Mouse (Mus musculus): Measurements from ENCODE around the gene Zfp106.
A peak's percentile ranks its signal among the peaks of the same experiment; 100 is the strongest.

Gene Zfp106

DNA sequence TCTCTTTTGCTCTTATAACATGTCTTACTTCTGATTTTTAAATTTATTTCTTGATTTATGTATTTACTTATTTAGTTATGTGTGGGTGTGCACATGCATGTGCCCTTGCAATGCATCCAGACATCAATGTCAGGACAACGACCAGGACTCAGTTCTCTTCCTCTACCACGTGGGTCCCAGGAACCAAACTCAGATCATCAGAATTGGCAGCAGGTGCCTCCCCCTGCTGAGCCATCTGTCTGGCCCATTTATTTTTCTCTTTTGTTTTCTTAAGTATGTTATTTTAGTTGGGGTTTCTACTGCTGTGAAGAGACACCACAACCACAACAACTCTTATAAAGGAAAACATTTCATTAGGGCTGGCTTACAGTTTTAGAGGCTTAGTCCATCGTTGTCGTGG is 92.8 kb downstream of the Zfp106 start:
- no peak for DNase-seq (ENCODE audit: low spot score)

DNA sequence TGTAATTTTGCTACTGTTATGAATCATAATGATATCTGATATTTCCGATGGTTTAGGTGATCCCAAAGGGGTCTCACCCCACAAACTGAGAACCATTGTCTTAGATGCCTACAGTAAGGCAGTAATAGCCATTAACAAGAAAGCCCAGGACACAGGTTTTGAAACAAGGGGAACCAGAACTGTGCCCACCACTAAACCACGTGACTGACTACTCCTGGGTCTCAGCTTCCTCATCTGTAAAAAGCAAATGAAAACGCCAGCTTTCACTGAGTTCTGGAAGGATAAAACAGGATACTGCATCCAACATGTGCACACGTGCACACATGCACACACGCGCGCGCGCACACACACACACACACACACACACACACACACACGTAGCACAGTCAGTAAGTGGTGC is 93.9 kb downstream of the Zfp106 start:
- no peak for DNase-seq (ENCODE audit: low spot score)

DNA sequence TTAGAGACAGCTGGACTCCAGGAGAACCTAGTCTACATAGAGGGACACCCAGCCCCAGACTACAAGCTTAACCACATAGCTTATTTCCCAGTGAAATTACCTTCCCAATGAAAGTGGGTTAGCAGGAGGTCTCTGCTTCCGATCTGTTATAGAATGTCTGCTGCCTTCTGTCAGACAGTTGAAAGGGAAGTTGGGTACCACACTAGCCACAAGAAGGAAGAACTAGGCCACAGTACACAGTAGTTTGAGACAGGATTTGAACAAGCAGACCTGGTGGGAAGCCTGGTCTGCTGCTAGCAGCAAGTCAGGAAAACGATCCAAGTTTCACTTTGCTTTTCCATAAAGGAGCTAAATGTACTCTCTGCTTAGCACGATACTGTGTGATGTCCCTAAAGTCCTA is 94.4 kb downstream of the Zfp106 start:
- no peak for DNase-seq (ENCODE audit: low spot score)

DNA sequence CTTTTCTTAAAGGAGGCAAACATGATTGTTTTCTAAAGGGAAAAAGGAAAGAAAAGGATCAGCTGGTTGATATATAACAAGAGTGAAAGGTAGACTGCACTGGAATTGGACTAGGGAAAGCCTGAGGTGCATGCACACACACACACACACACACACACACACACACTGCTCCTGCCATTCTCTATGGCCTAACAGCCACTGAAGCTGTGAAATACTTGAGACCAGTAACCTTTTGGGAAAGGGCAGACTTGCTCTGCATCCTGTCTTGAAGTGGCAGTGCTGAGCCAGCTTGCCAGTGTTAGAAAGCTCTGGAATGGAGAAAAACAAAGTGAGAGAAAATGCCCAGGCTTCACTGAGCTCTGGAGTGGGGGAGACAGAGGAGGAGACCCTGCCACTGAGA is 95.6 kb downstream of the Zfp106 start:
- DNase-seq (ENCODE audit: low spot score) = no peak

DNA sequence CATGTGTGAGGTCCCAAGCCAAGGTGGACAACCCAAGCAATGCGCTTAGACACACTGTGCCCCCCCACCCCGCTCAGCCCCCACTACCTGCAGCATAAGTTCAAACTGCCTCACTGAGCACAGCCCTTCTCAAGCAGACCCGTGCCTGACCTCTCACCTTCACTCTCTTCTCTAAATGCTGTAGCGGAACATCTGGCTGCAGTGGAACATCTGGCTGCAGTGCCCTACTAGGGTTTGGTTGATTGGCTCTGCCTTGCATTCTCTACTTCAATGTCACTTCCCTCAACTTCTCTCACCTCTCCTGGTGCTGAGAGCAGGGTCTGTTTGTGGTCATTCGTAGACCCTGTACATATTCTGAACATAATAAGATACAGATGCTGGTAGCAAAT is 98.3 kb downstream of the Zfp106 start:
- DNase-seq (ENCODE audit: low spot score) = peak; percentile 57

DNA sequence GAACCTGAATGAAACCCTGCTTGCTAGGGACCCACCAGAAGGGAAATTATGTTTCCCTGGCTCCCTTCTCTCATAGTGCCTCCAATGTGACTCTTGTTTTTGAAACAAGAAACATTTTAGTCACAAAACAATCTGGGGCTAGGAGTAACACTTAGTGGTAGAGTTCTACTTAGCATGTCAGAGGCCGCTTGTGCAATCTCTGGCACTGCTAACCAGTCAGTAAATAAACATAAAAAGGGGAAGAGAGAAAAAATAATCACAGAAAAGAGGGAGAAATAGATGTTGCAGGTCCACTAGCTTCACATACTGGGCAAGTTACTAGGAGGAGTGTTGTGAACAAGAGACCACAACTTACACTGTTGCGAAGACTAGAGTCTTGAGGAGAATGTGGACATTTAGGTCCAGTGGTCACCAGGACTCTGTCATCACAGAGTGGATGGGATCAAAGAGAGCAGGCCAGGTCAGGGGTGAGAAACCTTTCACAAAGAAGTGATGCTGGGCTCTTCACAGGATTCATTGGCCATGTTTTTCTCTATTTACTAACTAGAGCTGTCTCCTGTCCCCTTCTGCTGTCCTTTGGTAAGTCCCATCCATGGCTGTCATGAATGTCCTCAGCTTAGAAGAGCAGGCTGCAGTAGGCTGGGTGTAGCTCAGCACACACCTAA is 98.8 kb downstream of the Zfp106 start:
- DNase-seq (ENCODE audit: low spot score) = peak; percentile 95

DNA sequence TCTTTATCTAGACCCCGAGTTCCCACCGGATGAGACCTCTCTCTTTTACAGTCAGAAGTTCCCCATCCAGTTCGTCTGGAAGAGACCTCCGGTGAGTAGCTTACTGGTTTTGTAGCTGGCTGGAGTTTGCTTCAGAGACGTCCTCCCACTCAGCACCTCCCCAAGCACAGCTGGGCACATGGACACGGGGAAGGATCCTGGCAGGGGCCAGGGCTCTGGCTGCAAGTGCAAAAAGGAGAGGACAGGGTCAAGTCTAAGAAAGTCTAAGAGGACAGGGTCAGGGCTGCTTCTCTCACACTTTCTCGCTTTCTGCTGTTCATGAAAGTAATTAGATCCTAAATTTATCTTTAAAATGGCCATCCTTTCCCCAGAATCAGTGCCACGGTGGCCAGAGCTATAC is 99.6 kb downstream of the Zfp106 start:
- DNase-seq (ENCODE audit: low spot score) = peak; percentile 87

DNA sequence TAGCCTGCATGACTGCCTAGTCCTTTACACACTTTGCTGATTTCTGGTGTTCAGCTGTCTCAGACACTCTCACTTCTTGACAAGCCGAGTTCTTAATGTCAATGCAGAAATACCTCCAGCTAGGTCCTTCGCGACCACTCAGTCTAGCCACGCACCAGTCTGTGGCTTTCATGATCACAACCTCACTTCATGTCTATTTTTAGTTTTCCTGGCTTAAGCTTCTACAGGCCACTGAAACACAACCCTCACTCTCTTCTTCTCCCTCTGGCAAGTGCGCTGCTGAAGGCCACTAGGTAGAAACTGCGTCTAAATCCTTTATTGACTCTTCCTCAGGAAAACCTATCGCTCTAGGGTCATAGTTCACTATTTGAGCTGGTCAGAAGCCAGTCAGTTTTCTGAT is 100.3 kb downstream of the Zfp106 start:
- DNase-seq (ENCODE audit: low spot score) = peak; percentile 22

DNA sequence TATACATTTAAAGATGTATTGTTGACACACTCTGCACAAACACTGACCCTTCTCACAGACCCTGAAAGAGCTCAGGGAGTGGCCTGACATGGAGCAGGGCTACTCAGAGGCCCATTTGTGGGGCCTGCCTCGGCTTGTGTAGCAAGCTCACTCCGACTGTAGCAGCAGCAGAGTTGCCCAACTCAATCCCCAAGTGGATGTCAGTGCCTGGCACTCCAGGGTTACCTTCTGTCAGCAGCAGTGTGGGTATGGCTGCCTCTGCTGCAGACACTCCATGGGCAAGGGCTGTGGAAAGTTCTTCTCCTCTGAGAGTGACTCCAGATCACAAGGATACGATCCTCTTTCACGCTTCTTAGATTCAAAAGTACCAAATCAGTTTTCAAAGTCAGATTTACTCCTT is 103.4 kb downstream of the Zfp106 start:
- peak; percentile 93 for DNase-seq (ENCODE audit: low spot score)
